Mouse (Mus musculus) hindbrain, embryonic 10.5 days (tissue): ENCODE results near the gene 0610010K14Rik. TPM values are rescaled to one million over a fixed set of nuclear protein-coding genes. Genes with fewer than 3 reads are reported as not detected.

Experiments
- DNase-seq: peaks from one replicate; pipeline ENCODE4 v3.0.0-alpha.2; 2017; ENCODE audit warnings: low spot score
- H3K27ac ChIP-seq: fragments of 300-500 bp; sonication (generic); 2 replicates; pipeline ENCODE4 v1.5.1; 2016; ENCODE audit warnings: mild to moderate bottlenecking, moderate library complexity
- H3K27me3 ChIP-seq: fragments of 300-500 bp; sonication (generic); 2 replicates; pipeline ENCODE4 v1.6.1; 2016; ENCODE audit warnings: mild to moderate bottlenecking; ENCODE audit not compliant: poor library complexity, insufficient read depth, severe bottlenecking
- H3K36me3 ChIP-seq: fragments of 300-500 bp; sonication (generic); 2 replicates; pipeline ENCODE4 v1.6.1; 2016; ENCODE audit warnings: mild to moderate bottlenecking, moderate library complexity
- H3K4me1 ChIP-seq: fragments of 300-500 bp; sonication (generic); replicated peaks from 2 replicates; pipeline ENCODE4 v1.6.1; 2016; ENCODE audit warnings: mild to moderate bottlenecking
- H3K4me3 ChIP-seq: fragments of 300-500 bp; sonication (generic); 2 replicates; pipeline ENCODE4 v1.5.1; 2016; ENCODE audit warnings: mild to moderate bottlenecking, moderate library complexity
- H3K9me3 ChIP-seq: fragments of 300-500 bp; sonication (generic); 2 replicates; pipeline ENCODE4 v1.6.1; 2016; ENCODE audit warnings: mild to moderate bottlenecking, moderate library complexity
- WGBS: fragments of 180-500 bp; shearing (Covaris S2); methylation state at CpG from one replicate; pipeline ENCODE4 v1.1.7; 2016; 5-methylcytosine and 5-hydroxymethylcytosine counted together
- polyA plus RNA-seq: library from polyadenylated mRNA; unstranded; fragments of >200 nt; fragmentation: Nextera tagmentation; extraction: Ambion mirVana; gene quantifications from 2 replicates; pipeline ENCODE4 v1.2.1, GENCODE M21; 2016

0610010K14Rik gene
- polyA plus RNA-seq, 1 experiment from 2014 or later = 261 TPM

- H3K36me3 ChIP-seq = no peaks in the 10 kb centered on the region
- H3K4me3 ChIP-seq = no peak overlapping the region
- DNase-seq = no peak
- peaks cover 68% of the 10 kb centered on the region for H3K27me3 ChIP-seq
- no peak overlapping the region for H3K27ac ChIP-seq
- H3K9me3 ChIP-seq = no peaks in the 10 kb centered on the region
- H3K4me1 ChIP-seq = peaks cover 15% of the 10 kb centered on the region
- 83% methylated on average over 8 of the region's 8 CpGs for WGBS
Measured at GRCm38 (mm10) chr11:70251853-70252252, 14.1 kb upstream of the 0610010K14Rik start.

GRCm38 (mm10) chr11:70250150-70250549 lies 12.4 kb upstream of the 0610010K14Rik start:
- no peak for DNase-seq
- H3K27me3 ChIP-seq = peaks cover 59% of the 10 kb centered on the region
- 76% methylated on average over 11 of the region's 11 CpGs for WGBS

GRCm38 (mm10) chr11:70247136-70247845 lies 9.6 kb upstream of the 0610010K14Rik start:
- no peaks in the 10 kb centered on the region for H3K4me1 ChIP-seq
- peaks cover 30% of the 10 kb centered on the region for H3K27me3 ChIP-seq
- H3K9me3 ChIP-seq = no peaks in the 10 kb centered on the region
- WGBS = 54% methylated on average over 9 of the region's 9 CpGs
- H3K27ac ChIP-seq = no peak overlapping the region
- peak; percentile 69 for DNase-seq
- no peak overlapping the region for H3K4me3 ChIP-seq
- no peaks in the 10 kb centered on the region for H3K36me3 ChIP-seq

More at GRCm38 (mm10) chr11:70250150-70250549, 12.4 kb upstream of the 0610010K14Rik start:
- no peaks in the 10 kb centered on the region for H3K36me3 ChIP-seq
- H3K9me3 ChIP-seq = no peaks in the 10 kb centered on the region
- H3K4me3 ChIP-seq = no peak overlapping the region
- H3K4me1 ChIP-seq = peaks cover 11% of the 10 kb centered on the region
- H3K27ac ChIP-seq = no peak overlapping the region

- H3K4me3 ChIP-seq = no peak overlapping the region
- WGBS = 71% methylated on average over 11 of the region's 11 CpGs
Measured at GRCm38 (mm10) chr11:70242591-70242990, 4.9 kb upstream of the 0610010K14Rik start.

GRCm38 (mm10) chr11:70239541-70240279 lies 2.0 kb upstream of the 0610010K14Rik start, which contains the start of the genes Gm21988 and Rnasek:
Gene Gm21988 (minus strand): TSS chr11:70239830.
Gene Rnasek (minus strand): TSS chr11:70239842.
- WGBS = 0% methylated on average over 35 of the region's 35 CpGs
- Histone ChIP-seq H3K27me3 (no peaks in the 10 kb centered on the region), H3K27ac (peak within 1 kb of the TSS; percentile 97), H3K9me3 (no peaks in the 10 kb centered on the region), H3K4me1 (peaks cover 50% of the 10 kb centered on the region), H3K4me3 (peak within 1 kb of the TSS; percentile 98), H3K36me3 (peaks cover 16% of the 10 kb centered on the region)
- DNase-seq = peak; percentile 82

More at GRCm38 (mm10) chr11:70242591-70242990, 4.9 kb upstream of the 0610010K14Rik start:
- Histone ChIP-seq H3K36me3 (no peaks in the 10 kb centered on the region), H3K4me1 (peaks cover 25% of the 10 kb centered on the region), H3K9me3 (no peaks in the 10 kb centered on the region), H3K27me3 (peaks cover 6% of the 10 kb centered on the region; the same call in 1 of the 2 replicates), H3K27ac (no peak overlapping the region)
- DNase-seq = no peak

GRCm38 (mm10) chr11:70238591-70239440 lies 1.1 kb upstream of the 0610010K14Rik start:
- Histone ChIP-seq H3K36me3 (peaks cover 24% of the 10 kb centered on the region), H3K9me3 (no peaks in the 10 kb centered on the region), H3K4me3 (peak overlapping the region; percentile 98), H3K27me3 (0 out of 2 replicates have a peak, but pooled peaks cover 3% of the 10 kb centered on the region), H3K27ac (peak overlapping the region; percentile 97), H3K4me1 (peaks cover 59% of the 10 kb centered on the region)
- DNase-seq = peak; percentile 24
- WGBS = 13% methylated on average over 23 of the region's 23 CpGs

GRCm38 (mm10) chr11:70236717-70237116 lies 997 bp downstream of the 0610010K14Rik start:
- peak overlapping the region; percentile 98 for H3K4me3 ChIP-seq
- peaks cover 24% of the 10 kb centered on the region for H3K36me3 ChIP-seq
- WGBS = 44% methylated on average over 7 of the region's 7 CpGs
- H3K27ac ChIP-seq = peak overlapping the region; percentile 97
- no peak for DNase-seq
- peaks cover 77% of the 10 kb centered on the region for H3K4me1 ChIP-seq
- H3K27me3 ChIP-seq = peaks cover 13% of the 10 kb centered on the region; the same call in 1 of the 2 replicates
- H3K9me3 ChIP-seq = no peaks in the 10 kb centered on the region

- DNase-seq = no peak
- peaks cover 77% of the 10 kb centered on the region for H3K4me1 ChIP-seq
Measured at GRCm38 (mm10) chr11:70235254-70235900, 2.3 kb downstream of the 0610010K14Rik start.

GRCm38 (mm10) chr11:70234497-70234896 lies 3.2 kb downstream of the 0610010K14Rik start:
- Histone ChIP-seq H3K27me3 (peaks cover 35% of the 10 kb centered on the region), H3K36me3 (peaks cover 24% of the 10 kb centered on the region), H3K4me3 (0 out of 2 replicates have a peak overlapping the region, but pooled peaks have one; percentile 9), H3K27ac (no peak overlapping the region; the same call in 1 of the 2 replicates), H3K4me1 (peaks cover 83% of the 10 kb centered on the region), H3K9me3 (no peaks in the 10 kb centered on the region)
- DNase-seq = no peak
- 92% methylated on average over 8 of the region's 8 CpGs for WGBS

More at GRCm38 (mm10) chr11:70235254-70235900, 2.3 kb downstream of the 0610010K14Rik start:
- H3K9me3 ChIP-seq = no peaks in the 10 kb centered on the region
- no peak overlapping the region; the same call in 1 of the 2 replicates for H3K4me3 ChIP-seq
- no peak overlapping the region for H3K27ac ChIP-seq
- H3K27me3 ChIP-seq = peaks cover 26% of the 10 kb centered on the region
- peaks cover 24% of the 10 kb centered on the region for H3K36me3 ChIP-seq
- 89% methylated on average over 12 of the region's 12 CpGs for WGBS

- peaks cover 85% of the 10 kb centered on the region for H3K4me1 ChIP-seq
- H3K4me3 ChIP-seq = no peak overlapping the region
- H3K36me3 ChIP-seq = peaks cover 24% of the 10 kb centered on the region
- H3K27me3 ChIP-seq = peaks cover 39% of the 10 kb centered on the region
- 0 out of 2 replicates have a peak overlapping the region, but pooled peaks have one; percentile 26 for H3K27ac ChIP-seq
- DNase-seq = no peak
- 68% methylated on average over 5 of the region's 5 CpGs for WGBS
- no peaks in the 10 kb centered on the region for H3K9me3 ChIP-seq
Measured at GRCm38 (mm10) chr11:70234037-70234436, 3.7 kb downstream of the 0610010K14Rik start.

- Histone ChIP-seq H3K36me3 (peaks cover 24% of the 10 kb centered on the region), H3K4me1 (peaks cover 82% of the 10 kb centered on the region), H3K27me3 (peaks cover 50% of the 10 kb centered on the region), H3K9me3 (no peaks in the 10 kb centered on the region), H3K4me3 (peak overlapping the region; percentile 51), H3K27ac (peak overlapping the region; percentile 87)
- DNase-seq = no peak
- WGBS = 41% methylated on average over 8 of the region's 8 CpGs
Measured at GRCm38 (mm10) chr11:70233016-70233415, 4.7 kb downstream of the 0610010K14Rik start.
